Mouse (Mus musculus): Measurements from ENCODE around the gene Tsc22d2.

The Tsc22d2 gene

GRCm38 (mm10) chr3:58414234-58414938, at the start of gene Tsc22d2:
TSS of gene Tsc22d2 (plus strand) at chr3:58414715.
- DNase-seq (ENCODE audit: low spot score), result peak; percentile 92

- no peak for DNase-seq (ENCODE audit: low spot score)
Observed at GRCm38 (mm10) chr3:58366756-58367155, 47.8 kb upstream of the Tsc22d2 start.

- DNase-seq (ENCODE audit: low spot score), result no peak
Observed at GRCm38 (mm10) chr3:58370811-58371210, 43.7 kb upstream of the Tsc22d2 start.

- DNase-seq (ENCODE audit: low spot score), result peak; percentile 96
Observed at GRCm38 (mm10) chr3:58372066-58372904, 42.2 kb upstream of the Tsc22d2 start.

GRCm38 (mm10) chr3:58372905-58373208, 41.7 kb upstream of the Tsc22d2 start:
- no peak for DNase-seq (ENCODE audit: low spot score)

- DNase-seq (ENCODE audit: low spot score), result no peak
Observed at GRCm38 (mm10) chr3:58374281-58374680, 40.2 kb upstream of the Tsc22d2 start.

GRCm38 (mm10) chr3:58376713-58377112, 37.8 kb upstream of the Tsc22d2 start:
- DNase-seq (ENCODE audit: low spot score), result no peak

GRCm38 (mm10) chr3:58377589-58378134, 36.9 kb upstream of the Tsc22d2 start:
- DNase-seq (ENCODE audit: low spot score), result no peak

GRCm38 (mm10) chr3:58382676-58383075, 31.8 kb upstream of the Tsc22d2 start:
- DNase-seq (ENCODE audit: low spot score), result no peak

- DNase-seq (ENCODE audit: low spot score), result no peak
Observed at GRCm38 (mm10) chr3:58385060-58385459, 29.5 kb upstream of the Tsc22d2 start.

- no peak for DNase-seq (ENCODE audit: low spot score)
Observed at GRCm38 (mm10) chr3:58388731-58389130, 25.8 kb upstream of the Tsc22d2 start.

GRCm38 (mm10) chr3:58398541-58398940, 16.0 kb upstream of the Tsc22d2 start:
- no peak for DNase-seq (ENCODE audit: low spot score)

- DNase-seq (ENCODE audit: low spot score), result no peak
Observed at GRCm38 (mm10) chr3:58399931-58400330, 14.6 kb upstream of the Tsc22d2 start.

GRCm38 (mm10) chr3:58411669-58412068, 2.8 kb upstream of the Tsc22d2 start:
- DNase-seq (ENCODE audit: low spot score), result no peak

- DNase-seq (ENCODE audit: low spot score), result peak; percentile 53
Observed at GRCm38 (mm10) chr3:58413671-58414070, 844 bp upstream of the Tsc22d2 start.

GRCm38 (mm10) chr3:58414986-58415883, 720 bp downstream of the Tsc22d2 start:
- DNase-seq (ENCODE audit: low spot score), result peak; percentile 75

GRCm38 (mm10) chr3:58415884-58416725, 1.6 kb downstream of the Tsc22d2 start:
- DNase-seq (ENCODE audit: low spot score), result peak; percentile 79

- peak; percentile 71 for DNase-seq (ENCODE audit: low spot score)
Observed at GRCm38 (mm10) chr3:58416726-58417437, 2.4 kb downstream of the Tsc22d2 start.

- DNase-seq (ENCODE audit: low spot score), result peak; percentile 51
Observed at GRCm38 (mm10) chr3:58418724-58419705, 4.5 kb downstream of the Tsc22d2 start.

All from adipocyte (in vitro differentiated cells).